Mouse (Mus musculus): Measurements from ENCODE around the gene Pias4. TPM values are rescaled to one million over a fixed set of nuclear protein-coding genes. Genes with fewer than 3 reads are reported as not detected.

The Pias4 gene
- polyA plus RNA-seq, 1 experiment from 2014 or later, result 33.2 TPM

DNA sequence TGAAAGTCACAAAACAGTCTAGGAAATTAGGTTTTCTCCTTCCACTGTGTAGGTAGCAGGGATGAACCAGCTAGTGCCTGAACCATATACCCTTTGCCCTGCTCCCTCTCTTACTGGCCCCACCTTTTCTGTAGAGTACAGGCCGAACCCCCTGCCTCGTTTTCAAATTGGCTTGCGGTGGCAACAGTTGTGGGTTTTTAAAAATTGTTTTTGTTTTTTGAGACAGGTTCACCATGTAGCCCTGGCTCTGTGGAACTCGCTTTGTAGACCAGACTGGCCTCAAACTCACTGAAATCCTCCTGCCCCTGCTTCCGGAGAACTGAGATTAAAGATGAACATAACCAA lies 336 bp upstream of the Pias4 start:
- 9% methylated on average over 5 of the region's 5 CpGs for WGBS

DNA sequence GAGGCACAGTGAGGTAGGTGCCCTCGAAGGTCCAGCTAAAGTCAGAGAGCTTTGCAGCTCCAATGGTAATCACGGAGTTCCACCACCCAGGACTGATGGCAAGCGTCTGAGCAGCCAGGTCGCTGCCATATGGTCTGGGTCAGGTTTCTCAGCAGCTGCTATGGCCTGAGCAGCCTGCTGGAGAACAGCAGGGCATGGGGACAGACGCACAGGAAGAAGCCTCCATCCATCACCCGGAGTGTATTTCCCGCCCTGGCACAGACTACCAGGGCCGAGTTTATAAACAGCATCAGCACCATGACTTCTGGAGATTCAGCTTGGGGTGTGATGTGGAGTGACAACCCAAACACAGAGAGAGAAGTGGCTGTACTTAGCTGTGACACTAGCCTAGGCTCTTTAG lies 2.6 kb downstream of the Pias4 start:
- H3K4me2 ChIP-seq (ENCODE audit: low read depth, low read length), result no peak overlapping the region
- no peak overlapping the region for H3K27ac ChIP-seq (replicated peaks; ENCODE audit: low read depth, low read length)
- H3K36me3 ChIP-seq (ENCODE audit: control insufficient read depth, insufficient read depth, low read length), result peaks cover 38% of the 10 kb centered on the region
- H3K4me1 ChIP-seq (ENCODE audit: control insufficient read depth, insufficient read depth, low read length), result peaks cover 12% of the 10 kb centered on the region
- DNase-seq (ENCODE audit: low spot score) (no peak), ATAC-seq (ENCODE audit: low read depth) (no peak)
- no peak overlapping the region for H3K9ac ChIP-seq (ENCODE audit: low read depth, low read length)
- no peaks in the 10 kb centered on the region for H3K9me3 ChIP-seq (ENCODE audit: control insufficient read depth, low read length)
- H3K4me3 ChIP-seq (ENCODE audit: low read depth, low read length), result no peak overlapping the region
- H3K27me3 ChIP-seq (replicated peaks; ENCODE audit: control insufficient read depth, insufficient read depth, low read length), result no peaks in the 10 kb centered on the region
- 61% methylated on average over 8 of the region's 8 CpGs for WGBS

More for the DNA sequence above, 336 bp upstream of the Pias4 start:
- Histone ChIP-seq H3K27ac (replicated peaks; ENCODE audit: low read depth, low read length) (peak overlapping the region; percentile 71), H3K4me3 (ENCODE audit: low read depth, low read length) (peak overlapping the region; percentile 91), H3K36me3 (ENCODE audit: control insufficient read depth, insufficient read depth, low read length) (peaks cover 12% of the 10 kb centered on the region), H3K4me1 (ENCODE audit: control insufficient read depth, insufficient read depth, low read length) (peaks cover 15% of the 10 kb centered on the region), H3K27me3 (replicated peaks; ENCODE audit: control insufficient read depth, insufficient read depth, low read length) (no peaks in the 10 kb centered on the region), H3K4me2 (ENCODE audit: low read depth, low read length) (peak overlapping the region; percentile 84), H3K9ac (ENCODE audit: low read depth, low read length) (peak overlapping the region; percentile 55), H3K9me3 (ENCODE audit: control insufficient read depth, low read length) (no peaks in the 10 kb centered on the region)
- ATAC-seq (ENCODE audit: low read depth) (peak; percentile 72), DNase-seq (ENCODE audit: low spot score) (no peak)

DNA sequence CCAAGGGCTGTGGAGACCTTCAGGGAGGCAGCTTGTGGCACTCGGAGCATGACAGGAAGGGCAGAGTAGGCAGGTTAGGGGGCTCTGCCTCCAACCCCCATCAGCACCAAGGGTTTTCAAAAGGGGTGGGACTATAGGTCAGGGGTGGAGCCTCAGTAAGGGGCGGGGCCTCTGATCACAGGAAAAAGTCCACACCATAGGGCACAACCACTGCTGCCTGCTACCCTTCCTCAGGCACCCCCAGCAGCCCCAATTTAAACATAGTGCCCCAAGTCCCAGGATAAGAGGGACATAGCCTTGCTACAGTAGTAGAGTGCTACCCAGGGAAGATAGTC lies 5.4 kb downstream of the Pias4 start:
- Histone ChIP-seq H3K4me1 (ENCODE audit: control insufficient read depth, insufficient read depth, low read length) (peaks cover 6% of the 10 kb centered on the region), H3K4me3 (ENCODE audit: low read depth, low read length) (no peak overlapping the region), H3K27ac (replicated peaks; ENCODE audit: low read depth, low read length) (no peak overlapping the region), H3K9ac (ENCODE audit: low read depth, low read length) (no peak overlapping the region), H3K9me3 (ENCODE audit: control insufficient read depth, low read length) (no peaks in the 10 kb centered on the region), H3K4me2 (ENCODE audit: low read depth, low read length) (no peak overlapping the region), H3K36me3 (ENCODE audit: control insufficient read depth, insufficient read depth, low read length) (peaks cover 60% of the 10 kb centered on the region), H3K27me3 (replicated peaks; ENCODE audit: control insufficient read depth, insufficient read depth, low read length) (no peaks in the 10 kb centered on the region)
- DNase-seq (ENCODE audit: low spot score), result no peak
- WGBS, result 69% methylated on average over 2 of the region's 2 CpGs
- ATAC-seq (ENCODE audit: low read depth), result no peak

DNA sequence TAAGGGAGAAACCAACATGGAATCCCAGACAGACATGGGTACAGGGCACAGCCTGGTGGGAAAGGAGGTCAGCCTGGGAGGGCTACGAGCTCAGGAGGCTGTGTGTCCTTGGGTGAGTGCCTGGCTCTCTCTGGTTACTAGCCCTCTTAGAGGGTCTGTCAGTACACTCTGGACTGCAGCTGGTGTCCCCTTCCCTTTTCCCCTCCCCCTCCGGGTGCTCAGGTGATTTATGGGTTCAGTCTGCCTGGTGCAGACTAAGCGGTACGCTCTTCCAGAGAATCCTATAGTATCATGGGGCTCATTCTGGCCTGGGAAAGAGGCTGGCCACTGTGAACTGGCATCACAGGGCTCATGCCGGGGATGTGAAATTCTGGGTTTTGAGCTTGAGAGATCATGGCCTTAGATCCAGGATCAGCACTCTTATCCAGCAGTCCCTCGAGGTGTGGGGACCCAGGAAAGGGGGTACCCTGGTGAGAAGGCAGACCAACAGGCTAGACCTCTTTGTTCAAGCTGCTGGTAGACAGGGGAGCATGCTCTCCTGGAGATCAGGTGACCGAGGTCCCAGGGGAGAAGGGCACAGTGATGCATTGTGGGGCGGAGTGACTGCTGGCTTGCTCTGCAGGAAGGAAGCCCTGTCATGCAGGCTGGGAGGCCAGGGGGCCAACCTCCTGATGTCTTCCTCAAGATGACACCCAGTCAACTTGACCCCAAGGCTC lies 6.0 kb downstream of the Pias4 start:
- WGBS, result 83% methylated on average over 7 of the region's 8 CpGs
- Histone ChIP-seq H3K27me3 (replicated peaks; ENCODE audit: control insufficient read depth, insufficient read depth, low read length) (no peaks in the 10 kb centered on the region), H3K9me3 (ENCODE audit: control insufficient read depth, low read length) (no peaks in the 10 kb centered on the region), H3K36me3 (ENCODE audit: control insufficient read depth, insufficient read depth, low read length) (peaks cover 66% of the 10 kb centered on the region), H3K4me2 (ENCODE audit: low read depth, low read length) (no peak overlapping the region), H3K27ac (replicated peaks; ENCODE audit: low read depth, low read length) (no peak overlapping the region), H3K4me3 (ENCODE audit: low read depth, low read length) (no peak overlapping the region), H3K9ac (ENCODE audit: low read depth, low read length) (no peak overlapping the region), H3K4me1 (ENCODE audit: control insufficient read depth, insufficient read depth, low read length) (peaks cover 5% of the 10 kb centered on the region)
- DNase-seq (ENCODE audit: low spot score) (no peak), ATAC-seq (ENCODE audit: low read depth) (no peak)

DNA sequence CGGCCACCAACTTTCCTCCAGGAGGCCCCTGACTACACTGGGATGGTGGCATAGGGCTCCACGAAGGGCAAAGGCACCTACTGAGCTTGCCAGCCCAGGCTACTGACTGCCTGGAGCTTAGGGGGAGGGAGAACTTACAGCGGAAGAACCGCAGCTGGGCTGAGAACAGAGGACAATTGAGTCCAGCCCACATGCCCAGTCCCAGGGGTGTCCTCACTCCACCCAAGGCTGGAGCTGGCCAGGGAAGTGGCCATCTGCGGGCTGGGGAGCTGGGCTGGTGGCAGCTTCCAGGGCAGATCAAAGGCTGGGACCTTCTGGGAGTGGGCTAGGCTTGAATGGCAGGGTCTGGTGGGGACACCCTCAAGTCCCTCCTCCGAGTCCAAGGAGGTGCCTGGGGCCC lies 13.0 kb downstream of the Pias4 start:
- no peak for ATAC-seq (ENCODE audit: low read depth)
- no peak overlapping the region for H3K4me3 ChIP-seq (ENCODE audit: low read depth, low read length)
- H3K27ac ChIP-seq (replicated peaks; ENCODE audit: low read depth, low read length), result no peak overlapping the region
- H3K27me3 ChIP-seq (replicated peaks; ENCODE audit: control insufficient read depth, insufficient read depth, low read length), result no peaks in the 10 kb centered on the region
- no peaks in the 10 kb centered on the region for H3K9me3 ChIP-seq (ENCODE audit: control insufficient read depth, low read length)
- no peaks in the 10 kb centered on the region for H3K4me1 ChIP-seq (ENCODE audit: control insufficient read depth, insufficient read depth, low read length)
- peaks cover 88% of the 10 kb centered on the region for H3K36me3 ChIP-seq (ENCODE audit: control insufficient read depth, insufficient read depth, low read length)
- H3K4me2 ChIP-seq (ENCODE audit: low read depth, low read length), result no peak overlapping the region
- DNase-seq (ENCODE audit: low spot score), result no peak
- H3K9ac ChIP-seq (ENCODE audit: low read depth, low read length), result no peak overlapping the region
- WGBS, result 68% methylated on average over 5 of the region's 6 CpGs

DNA sequence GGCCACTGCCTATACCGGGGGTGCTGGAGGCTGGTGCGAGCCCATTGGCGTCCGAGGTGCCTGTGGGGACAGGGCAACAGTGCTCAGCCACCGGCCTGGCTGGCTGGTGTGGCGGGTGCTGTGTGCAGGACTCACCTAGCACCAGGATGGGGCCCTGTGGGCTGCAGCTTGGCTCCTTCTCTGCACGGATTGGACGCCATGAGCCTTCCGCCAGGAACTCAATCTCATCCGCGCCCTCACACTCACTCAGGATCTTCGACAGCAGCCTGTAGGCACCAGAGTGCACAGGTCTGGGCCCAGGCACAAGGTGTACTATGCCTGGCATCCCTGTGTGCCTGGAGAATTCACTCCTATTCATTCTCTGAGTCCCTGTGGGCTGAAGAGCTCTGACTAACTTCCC lies 13.4 kb downstream of the Pias4 start:
- ATAC-seq (ENCODE audit: low read depth) (no peak), DNase-seq (ENCODE audit: low spot score) (no peak)
- no peaks in the 10 kb centered on the region for H3K9me3 ChIP-seq (ENCODE audit: control insufficient read depth, low read length)
- no peak overlapping the region for H3K4me2 ChIP-seq (ENCODE audit: low read depth, low read length)
- WGBS, result 82% methylated on average over 12 of the region's 12 CpGs
- H3K9ac ChIP-seq (ENCODE audit: low read depth, low read length), result no peak overlapping the region
- H3K4me3 ChIP-seq (ENCODE audit: low read depth, low read length), result no peak overlapping the region
- no peak overlapping the region for H3K27ac ChIP-seq (replicated peaks; ENCODE audit: low read depth, low read length)
- H3K4me1 ChIP-seq (ENCODE audit: control insufficient read depth, insufficient read depth, low read length), result no peaks in the 10 kb centered on the region
- no peaks in the 10 kb centered on the region for H3K27me3 ChIP-seq (replicated peaks; ENCODE audit: control insufficient read depth, insufficient read depth, low read length)
- peaks cover 91% of the 10 kb centered on the region for H3K36me3 ChIP-seq (ENCODE audit: control insufficient read depth, insufficient read depth, low read length)

DNA sequence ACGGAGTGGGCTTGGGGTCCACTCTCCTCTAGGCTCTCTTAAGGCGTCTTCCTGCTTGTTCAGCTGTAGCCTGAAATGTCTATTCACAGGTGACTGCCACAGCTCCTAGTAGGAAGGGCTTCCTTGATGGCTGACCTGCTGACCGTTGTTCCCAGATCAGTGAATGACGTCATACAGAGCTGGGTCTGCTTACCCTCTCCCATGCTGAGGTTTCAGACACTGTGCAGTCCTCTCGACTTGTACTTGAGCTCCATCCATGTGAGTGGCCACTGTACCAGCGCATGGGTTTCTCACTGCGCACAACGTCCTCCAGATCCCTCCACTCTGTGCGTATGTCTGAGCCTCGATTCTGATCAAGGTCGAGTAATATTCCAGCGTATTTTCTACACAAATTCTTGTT lies 15.1 kb downstream of the Pias4 start:
- WGBS, result 67% methylated on average over 12 of the region's 12 CpGs
- no peak for ATAC-seq (ENCODE audit: low read depth)
- no peak overlapping the region for H3K4me2 ChIP-seq (ENCODE audit: low read depth, low read length)

DNA sequence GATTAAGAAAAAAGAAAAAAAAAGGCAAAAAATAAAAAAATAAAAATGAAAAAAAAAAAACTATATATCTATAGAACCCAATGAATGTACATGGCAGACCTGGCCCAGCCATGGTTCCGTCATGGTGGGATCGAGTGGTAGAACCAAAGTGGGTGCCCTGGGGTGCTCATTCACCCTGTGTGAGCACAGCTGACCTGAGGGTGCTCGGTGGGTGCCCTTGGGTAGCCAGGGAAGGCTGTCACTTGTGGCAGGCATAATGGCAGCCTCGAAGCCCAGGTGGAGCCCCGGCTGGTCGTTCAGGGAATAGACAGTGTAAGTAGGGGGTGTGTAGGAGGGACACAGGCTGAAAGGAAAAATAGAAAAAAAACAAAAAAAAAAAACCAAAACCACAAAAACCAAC lies 16.5 kb downstream of the Pias4 start:
- 73% methylated on average over 6 of the region's 6 CpGs for WGBS
- H3K27me3 ChIP-seq (replicated peaks; ENCODE audit: control insufficient read depth, insufficient read depth, low read length), result no peaks in the 10 kb centered on the region
- no peak overlapping the region for H3K4me3 ChIP-seq (ENCODE audit: low read depth, low read length)
- no peaks in the 10 kb centered on the region for H3K9me3 ChIP-seq (ENCODE audit: control insufficient read depth, low read length)
- ATAC-seq (ENCODE audit: low read depth) (no peak), DNase-seq (ENCODE audit: low spot score) (no peak)
- no peak overlapping the region for H3K9ac ChIP-seq (ENCODE audit: low read depth, low read length)
- no peak overlapping the region for H3K27ac ChIP-seq (replicated peaks; ENCODE audit: low read depth, low read length)
- H3K4me2 ChIP-seq (ENCODE audit: low read depth, low read length), result no peak overlapping the region
- H3K36me3 ChIP-seq (ENCODE audit: control insufficient read depth, insufficient read depth, low read length), result peaks cover 94% of the 10 kb centered on the region
- H3K4me1 ChIP-seq (ENCODE audit: control insufficient read depth, insufficient read depth, low read length), result no peaks in the 10 kb centered on the region

More for the DNA sequence above, 15.1 kb downstream of the Pias4 start:
- no peaks in the 10 kb centered on the region for H3K4me1 ChIP-seq (ENCODE audit: control insufficient read depth, insufficient read depth, low read length)
- H3K36me3 ChIP-seq (ENCODE audit: control insufficient read depth, insufficient read depth, low read length), result peaks cover 94% of the 10 kb centered on the region
- no peak overlapping the region for H3K9ac ChIP-seq (ENCODE audit: low read depth, low read length)
- no peak for DNase-seq (ENCODE audit: low spot score)
- no peak overlapping the region for H3K4me3 ChIP-seq (ENCODE audit: low read depth, low read length)
- H3K27me3 ChIP-seq (replicated peaks; ENCODE audit: control insufficient read depth, insufficient read depth, low read length), result no peaks in the 10 kb centered on the region
- H3K9me3 ChIP-seq (ENCODE audit: control insufficient read depth, low read length), result no peaks in the 10 kb centered on the region
- H3K27ac ChIP-seq (replicated peaks; ENCODE audit: low read depth, low read length), result no peak overlapping the region

DNA sequence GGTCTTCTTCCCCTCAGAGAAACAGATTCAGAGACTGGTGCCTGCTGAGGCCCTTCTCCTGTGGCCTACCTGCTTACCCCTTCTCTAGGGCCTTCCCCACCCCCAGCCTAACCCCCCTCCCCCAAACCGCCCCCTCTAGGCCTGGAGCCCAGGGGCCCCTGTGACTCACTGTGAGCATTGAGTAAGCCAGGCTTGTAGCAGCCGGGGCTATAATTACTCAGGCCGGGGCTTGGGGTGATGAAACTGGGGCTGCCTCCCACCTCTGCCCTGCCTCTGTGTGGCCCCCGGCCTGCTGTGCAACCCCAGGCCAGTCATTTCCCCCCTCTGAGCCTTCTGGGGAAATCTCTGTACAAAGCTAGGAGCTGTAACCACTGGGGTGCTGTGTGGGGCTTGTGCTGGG lies 21.4 kb downstream of the Pias4 start:
- Histone ChIP-seq H3K27me3 (replicated peaks; ENCODE audit: control insufficient read depth, insufficient read depth, low read length) (no peaks in the 10 kb centered on the region), H3K4me3 (ENCODE audit: low read depth, low read length) (no peak overlapping the region), H3K9ac (ENCODE audit: low read depth, low read length) (no peak overlapping the region), H3K4me1 (ENCODE audit: control insufficient read depth, insufficient read depth, low read length) (0 out of 2 replicates have a peak, but pooled peaks cover 4% of the 10 kb centered on the region), H3K27ac (replicated peaks; ENCODE audit: low read depth, low read length) (no peak overlapping the region), H3K9me3 (ENCODE audit: control insufficient read depth, low read length) (no peaks in the 10 kb centered on the region), H3K36me3 (ENCODE audit: control insufficient read depth, insufficient read depth, low read length) (peaks cover 77% of the 10 kb centered on the region), H3K4me2 (ENCODE audit: low read depth, low read length) (no peak overlapping the region)
- no peak for ATAC-seq (ENCODE audit: low read depth)
- DNase-seq (ENCODE audit: low spot score), result no peak
- 75% methylated on average over 3 of the region's 4 CpGs for WGBS

Data from embryonic facial prominence, embryonic 14.5 days (tissue).